Mouse (Mus musculus) kidney, adult 18-20 months (tissue): Measurements from ENCODE around the gene Mad1l1.

Experiments
- DNase-seq: peaks from one replicate; pipeline ENCODE4 v3.0.0; 2021

The Mad1l1 gene

DNA sequence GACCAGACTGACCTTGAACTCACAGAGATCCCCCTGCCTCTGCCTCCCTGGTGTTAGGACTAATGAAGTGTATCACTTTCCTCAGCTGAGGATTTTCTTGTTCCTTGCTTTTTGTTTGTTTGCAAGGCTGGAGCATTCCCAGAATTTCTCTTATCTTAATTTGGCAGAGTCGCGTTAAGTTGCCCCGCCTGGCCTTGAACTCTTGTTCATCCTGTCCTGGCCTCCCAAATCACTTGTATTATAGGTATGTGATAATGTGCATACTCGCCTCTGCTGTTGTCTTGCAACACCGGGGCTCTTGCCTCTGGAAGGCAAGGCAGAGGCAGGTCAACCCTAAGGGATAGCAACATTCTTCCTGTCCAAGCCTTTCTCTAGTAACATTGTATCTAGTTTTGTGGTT lies 2.7 kb upstream of the Mad1l1 start:
- DNase-seq: no peak

DNA sequence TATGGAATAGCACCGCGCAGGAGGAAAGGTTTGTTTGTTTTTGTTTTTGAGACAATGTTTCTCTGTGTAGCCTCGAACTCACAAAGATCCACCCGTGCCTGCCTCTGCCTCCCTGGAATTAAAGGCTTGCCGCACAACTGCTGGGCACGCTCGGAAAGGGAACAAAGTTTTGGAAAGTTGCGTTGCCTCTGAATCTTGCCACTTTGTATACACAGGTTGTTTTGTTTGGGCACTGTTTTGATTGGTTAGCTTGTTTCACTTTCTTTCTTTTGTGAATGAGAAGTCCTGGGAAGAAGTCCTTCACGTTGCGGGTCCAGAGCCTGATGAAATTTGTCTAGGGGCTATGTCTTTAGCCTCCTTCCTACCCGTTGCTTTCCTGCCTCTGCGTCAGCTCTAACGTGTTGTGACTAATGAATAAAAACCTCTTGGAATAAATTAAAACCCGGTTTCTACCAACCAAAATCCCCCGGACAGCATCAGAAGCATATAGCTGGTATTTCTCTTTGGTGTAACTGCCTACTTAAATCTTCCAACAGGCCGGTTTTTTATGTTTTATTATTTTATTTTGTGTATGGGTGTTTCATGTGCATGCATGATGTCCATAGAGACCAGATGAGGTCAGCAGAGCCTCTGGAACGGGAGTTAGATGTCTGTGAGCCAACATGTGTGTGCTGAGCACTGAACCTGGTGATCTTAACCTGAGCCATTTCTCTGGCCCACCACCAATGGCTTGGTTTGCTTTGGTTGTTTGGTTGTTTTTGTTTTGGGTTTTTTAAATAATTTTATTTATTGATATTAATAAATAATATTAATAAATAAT lies 614 bp upstream of the Mad1l1 start:
- DNase-seq: no peak

DNA sequence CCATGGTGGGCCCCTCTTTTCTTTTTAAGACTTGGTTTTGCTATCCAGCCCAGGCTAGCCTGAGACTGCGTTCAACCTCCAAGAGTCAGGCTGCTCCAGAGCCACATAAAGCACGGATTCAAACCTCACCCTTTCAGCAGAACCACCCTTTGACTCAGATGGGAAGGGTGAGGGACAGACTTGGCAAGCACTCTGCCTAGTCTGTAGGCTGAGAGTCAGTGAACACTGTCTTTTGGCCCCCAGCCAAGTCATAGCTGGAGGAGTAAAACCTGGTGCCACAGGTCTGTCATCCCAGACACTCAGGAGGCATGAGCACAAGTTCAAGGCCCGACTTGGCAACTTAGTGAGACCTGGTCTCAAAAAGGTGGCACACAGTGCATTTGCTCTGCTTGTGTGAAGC lies 4.6 kb downstream of the Mad1l1 start:
- DNase-seq: no peak

DNA sequence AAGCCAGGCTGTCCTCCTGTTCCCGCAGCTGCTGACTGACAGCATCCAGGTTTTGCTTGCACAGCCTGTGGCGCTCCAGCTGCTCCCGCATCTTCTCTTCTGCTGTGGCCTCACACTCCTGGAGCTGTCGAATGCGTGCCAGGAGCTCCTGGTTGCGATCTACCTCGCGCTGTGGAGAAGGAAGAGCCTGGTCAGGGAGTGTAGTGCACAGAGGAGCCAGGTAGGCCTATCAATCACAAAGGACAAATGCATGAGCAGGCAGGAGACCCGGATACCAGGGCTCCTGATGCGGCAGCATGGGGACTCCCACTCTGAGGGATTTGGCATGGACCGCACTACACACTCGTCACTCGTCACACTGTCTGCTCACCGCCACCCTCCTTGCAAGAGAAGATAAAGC lies 13.8 kb downstream of the Mad1l1 start:
- DNase-seq: no peak

DNA sequence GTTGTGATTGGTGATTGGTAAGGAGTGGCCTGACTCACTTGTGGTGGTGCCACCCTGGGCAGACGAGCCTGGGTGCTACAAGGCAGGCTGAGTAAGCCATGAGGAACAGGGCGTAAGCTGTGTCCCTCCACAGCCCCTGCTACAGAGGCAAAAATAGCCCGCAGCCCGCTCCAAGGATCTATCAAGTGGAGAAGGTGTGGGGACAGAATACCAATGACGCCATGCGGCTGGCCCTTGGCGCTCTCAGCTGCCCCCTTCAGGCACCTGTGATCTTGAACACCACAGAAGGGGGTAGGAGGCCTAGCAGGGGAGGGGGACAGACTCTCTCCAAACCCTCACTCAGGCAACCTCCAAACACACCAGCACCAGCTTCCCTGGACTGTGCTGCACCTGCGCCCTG lies 15.3 kb downstream of the Mad1l1 start:
- no peak for DNase-seq

DNA sequence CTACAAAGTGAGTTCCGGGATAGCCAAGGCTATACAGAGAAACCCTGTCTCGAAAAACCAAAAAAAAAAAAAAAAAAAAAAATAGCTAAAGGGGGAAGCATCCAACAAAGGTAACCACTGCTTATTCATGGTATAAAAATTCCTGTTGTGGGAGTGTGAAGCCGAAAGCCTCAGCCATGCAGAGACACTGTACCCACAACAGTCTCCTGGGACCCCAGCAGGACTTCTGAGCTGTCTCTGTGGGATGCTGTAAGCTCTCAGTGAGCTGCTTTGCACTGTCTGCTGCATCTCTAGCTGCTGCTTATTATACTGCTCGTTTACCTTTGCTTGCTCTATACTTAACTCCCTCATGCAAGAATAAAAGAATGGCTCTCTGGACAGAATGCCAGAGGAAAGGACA lies 23.1 kb downstream of the Mad1l1 start:
- no peak for DNase-seq

DNA sequence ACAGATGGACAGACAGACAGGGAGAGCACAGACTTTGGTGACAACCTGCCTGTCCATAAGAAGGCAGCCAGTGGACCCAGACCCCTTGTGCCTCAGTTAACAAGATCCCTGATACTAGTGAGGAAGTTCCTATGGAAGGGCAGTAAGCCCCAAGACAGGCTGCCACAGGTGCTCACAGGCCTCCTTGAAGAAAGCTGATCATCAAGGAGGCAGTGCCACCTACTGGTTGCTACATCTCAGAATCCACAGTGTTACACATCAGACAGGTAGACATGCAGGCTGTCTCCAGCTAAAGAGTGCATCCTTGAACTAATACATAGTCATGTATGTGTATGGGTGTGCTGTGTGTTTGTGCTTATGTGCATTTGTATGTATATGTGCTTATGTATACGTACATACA lies 29.2 kb downstream of the Mad1l1 start:
- peak; percentile 68 for DNase-seq

DNA sequence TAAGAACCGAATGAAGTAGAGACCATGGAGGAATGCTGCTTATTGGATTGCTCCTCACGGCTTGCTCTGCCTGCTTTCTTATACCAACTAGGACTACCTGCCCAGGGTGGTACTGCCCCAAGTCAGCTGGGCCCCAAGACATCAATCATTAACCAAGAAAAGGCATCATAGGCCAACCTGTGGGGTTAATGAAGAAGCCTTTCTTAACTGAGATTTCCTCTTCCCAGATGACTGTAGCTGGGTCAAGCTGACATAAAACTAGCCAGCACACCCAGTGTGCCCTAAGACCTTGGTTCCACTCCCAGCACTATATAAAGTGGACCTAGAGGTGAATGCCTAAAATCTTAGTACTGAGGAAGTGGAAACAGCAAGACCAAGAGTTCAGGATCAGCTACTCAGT lies 32.2 kb downstream of the Mad1l1 start:
- DNase-seq: peak; percentile 24

DNA sequence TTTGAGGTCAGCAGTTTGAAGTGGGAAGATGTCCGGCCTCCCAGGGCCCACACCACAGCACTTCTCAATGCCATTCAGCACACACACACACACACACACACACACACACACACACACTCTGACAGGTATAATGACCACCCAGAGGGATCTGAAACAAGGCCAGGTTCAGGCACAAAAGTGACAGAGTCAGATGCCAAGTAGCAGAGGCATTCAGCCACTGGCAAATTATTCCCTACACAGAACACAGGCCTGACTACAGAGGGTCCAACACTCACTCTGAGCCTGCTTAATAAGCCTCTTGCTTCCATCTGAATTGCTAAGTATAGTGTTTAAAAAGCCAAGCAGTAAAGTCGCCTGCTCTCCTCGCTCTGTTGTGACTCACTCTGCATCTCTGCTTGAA lies 33.1 kb downstream of the Mad1l1 start:
- DNase-seq: no peak

DNA sequence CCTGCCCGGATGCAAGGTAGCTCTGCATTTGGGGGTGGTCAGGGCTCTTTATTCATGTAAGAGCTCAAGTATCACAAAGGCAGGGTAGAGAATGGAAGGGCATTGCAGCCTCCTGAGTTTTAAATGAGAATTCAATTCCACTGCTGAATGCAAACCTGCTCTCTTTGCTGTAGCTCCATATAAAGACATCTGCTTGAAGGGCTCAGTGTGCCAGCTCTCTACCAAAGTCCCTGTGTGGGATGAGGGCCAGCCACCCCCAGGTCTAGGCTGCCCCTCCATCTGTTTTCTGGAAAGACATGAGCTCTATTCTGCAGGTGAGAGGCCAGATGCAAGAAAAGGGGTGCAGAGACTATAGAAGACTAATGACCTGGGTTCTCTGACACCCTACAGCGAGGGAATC lies 36.6 kb downstream of the Mad1l1 start:
- no peak for DNase-seq

DNA sequence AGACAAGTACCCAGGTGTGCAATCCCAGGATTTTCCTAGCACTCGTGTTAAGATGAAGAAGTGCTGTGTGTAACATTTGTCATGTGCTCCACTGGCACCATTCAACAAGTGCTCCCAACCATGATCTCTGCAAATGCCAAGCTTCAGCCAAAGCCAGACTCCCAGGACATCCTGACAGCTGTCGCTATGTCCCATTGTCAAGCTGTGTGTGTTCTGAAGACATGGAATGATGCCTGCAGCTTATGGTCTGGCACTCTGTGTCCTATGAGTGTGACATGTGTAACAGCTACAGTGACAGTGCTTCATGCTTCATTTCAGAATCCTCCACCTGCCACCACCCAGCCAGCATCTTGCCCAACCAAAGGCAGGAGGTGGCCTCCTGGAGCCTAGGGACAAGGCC lies 37.3 kb downstream of the Mad1l1 start:
- no peak for DNase-seq

DNA sequence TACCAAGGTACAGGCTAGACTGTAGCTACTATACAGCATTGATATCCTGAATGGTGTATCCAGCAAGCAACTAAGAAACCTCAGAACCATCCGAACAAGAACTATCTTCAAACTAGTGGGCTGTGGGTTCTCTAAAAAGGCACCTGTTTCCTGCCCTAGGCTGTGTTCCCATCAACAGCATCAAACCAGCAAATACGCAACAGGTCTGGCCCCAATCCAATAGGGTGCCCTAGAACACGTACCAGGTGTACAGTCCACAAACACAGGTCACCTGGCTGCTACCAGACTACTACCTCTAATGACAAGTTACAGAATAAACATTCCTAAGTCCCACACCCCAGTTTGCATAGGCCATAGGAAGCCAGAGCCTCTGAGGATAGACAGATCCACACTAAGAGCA lies 38.5 kb downstream of the Mad1l1 start:
- DNase-seq: no peak

DNA sequence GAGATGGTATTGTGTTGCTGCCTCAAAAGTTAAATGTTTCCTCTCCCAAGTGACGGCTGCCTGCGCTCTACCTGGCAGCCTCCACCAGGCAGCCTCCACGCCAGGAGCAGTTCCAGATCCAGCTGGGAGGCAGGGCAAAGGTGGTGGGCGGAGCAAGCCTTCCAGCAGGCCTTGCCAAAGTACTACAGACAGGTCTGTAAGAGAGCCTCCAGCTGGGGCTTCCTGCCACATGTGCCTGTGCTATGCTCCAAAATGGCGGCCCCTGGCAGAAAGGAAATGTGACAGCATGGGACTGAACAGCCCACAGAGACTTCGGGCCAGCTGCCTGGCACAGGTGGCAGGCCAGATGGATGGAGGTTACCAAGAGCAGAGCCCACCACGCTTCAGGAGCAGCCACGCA lies 39.0 kb downstream of the Mad1l1 start:
- DNase-seq: peak; percentile 76

DNA sequence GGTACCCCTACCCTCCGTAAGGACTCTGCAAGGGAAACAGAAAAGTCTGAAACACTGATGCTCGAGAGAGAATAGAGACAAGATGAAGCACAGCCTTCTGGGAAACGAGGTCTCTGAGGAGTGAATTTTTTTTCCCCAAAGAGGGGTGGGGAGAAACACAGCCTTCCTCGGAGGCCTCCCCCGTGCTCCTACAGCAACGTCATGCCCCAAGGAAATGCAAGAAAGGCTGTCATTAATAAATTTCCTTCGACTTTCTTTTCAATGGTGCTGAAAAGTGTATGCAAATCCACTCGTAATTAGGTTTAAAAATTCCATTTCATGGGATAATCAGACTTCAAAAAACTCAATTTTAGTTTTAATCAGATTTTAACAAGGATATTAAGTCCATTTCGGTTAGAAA lies 41.1 kb downstream of the Mad1l1 start:
- no peak for DNase-seq

DNA sequence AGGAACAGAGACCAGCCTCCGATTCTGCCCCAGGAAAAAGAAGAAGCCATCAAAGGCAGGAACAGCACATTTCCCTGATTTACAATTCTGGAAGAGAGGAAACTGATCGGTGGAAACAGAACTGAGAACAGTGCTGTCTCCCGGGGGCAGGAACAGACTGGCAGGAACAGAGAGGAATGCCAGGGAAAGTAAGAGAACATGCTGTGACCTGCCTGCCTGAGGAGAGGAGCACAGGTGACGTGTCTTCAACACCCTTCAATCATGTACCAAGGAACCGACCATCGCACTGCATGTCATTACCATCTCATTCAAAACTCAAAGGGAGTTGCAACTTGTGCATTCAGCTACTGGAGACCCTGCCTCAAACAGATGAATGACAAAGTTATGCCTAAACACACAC lies 44.6 kb downstream of the Mad1l1 start:
- DNase-seq: no peak

DNA sequence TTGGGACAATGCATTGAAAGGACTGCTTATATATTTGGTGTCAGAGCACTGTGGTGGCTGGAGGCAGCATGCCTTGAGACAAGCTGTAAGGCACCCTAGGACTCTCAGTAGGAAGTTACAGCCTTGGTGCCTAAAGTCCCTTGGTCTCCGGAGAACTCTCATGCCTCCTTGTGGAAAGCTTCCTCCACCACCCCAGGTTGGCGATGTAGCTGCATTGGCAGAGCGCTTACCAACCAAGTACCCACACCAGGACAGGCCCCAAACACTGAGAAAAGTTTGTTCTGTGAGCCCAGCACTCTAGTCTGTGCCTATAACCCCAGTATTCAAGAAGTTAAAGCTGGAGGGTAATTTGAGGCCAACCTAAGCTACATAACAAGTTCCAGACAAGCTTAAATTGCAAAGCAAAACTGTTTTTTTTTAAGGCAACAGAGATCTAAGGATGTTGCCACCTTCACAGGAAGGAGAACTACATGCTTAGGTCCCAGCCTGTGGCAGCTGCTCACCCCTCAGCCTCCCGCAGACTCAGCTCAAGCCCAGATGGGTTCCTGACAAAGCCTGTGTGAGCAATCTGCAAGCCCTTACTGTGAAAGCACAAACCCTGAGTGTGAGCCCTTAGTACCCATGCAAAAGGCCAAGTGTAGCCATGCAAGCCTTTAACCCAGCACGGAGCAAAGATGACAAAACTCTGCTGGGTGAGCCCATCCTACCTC lies 50.2 kb downstream of the Mad1l1 start:
- no peak for DNase-seq

DNA sequence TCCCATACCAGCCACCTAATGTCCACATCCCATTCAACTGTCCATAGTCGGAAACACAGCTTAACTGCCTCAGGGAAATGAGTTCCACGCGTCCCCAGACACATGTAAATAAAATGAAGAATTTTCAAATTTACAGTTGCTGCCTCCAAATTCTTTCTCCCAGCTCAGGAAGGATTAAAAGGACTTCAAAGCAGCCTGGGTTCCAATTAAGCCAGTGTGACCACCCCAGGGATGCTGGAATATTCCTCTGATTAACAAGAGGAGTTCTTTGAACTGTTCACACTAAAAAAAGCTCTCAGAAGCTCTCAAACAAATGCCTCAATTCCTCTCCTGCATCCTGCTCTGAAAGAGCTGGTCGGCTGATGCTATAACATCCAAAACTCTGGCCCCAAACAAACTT lies 53.0 kb downstream of the Mad1l1 start:
- no peak for DNase-seq

DNA sequence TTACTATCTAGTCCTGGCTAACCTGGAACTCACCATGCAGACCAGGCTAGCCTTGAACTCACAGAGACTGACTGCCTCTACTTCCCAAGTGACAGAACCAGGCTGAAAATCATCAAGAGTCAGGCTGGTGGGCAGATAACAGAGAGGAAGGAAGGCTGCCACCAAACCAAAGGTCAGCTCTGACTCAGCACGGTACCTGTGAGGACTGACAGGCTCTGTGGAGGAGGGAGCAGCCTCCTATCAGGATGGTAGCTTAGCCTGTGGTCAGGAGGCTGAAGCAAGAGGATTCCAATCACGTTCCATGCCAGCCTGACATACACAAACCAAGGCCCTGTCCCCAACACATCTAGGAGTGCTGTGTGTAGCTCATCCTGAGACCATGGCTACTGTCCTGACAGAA lies 54.3 kb downstream of the Mad1l1 start:
- no peak for DNase-seq

DNA sequence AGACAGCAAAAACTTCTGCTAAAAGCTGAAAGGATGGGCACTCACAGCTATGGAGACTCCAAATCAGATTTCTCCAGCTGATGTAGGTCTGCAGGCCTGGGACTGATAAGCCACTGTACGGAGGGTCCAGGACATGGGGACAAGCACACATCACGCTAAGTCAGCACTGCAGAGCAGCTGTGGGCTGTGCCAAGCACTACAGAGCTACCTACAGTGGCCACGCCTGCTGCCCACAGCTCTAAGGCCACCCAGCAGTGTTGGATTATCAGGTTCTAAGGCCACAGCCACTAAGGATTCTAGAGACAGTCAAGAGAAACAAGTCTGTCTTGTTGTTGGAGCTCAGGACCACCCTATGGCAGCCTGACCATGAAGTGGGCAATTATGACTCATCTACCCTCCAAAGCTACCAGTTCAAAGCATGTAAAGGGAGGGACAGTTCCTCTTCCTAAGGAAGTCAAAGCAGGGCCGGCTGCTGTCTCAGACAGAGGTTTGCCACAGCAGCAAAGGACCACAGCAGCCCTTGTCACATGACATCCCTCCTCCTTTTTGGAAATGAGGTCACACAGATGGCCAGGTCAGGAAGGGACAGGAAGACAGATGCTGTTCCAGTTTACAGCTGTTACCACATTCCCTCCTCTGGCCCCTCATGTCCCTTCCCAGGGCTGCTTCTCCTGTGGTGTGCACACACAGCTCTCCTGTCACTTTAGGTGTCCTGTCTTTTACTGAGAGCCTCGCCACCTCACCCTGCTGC lies 56.4 kb downstream of the Mad1l1 start:
- DNase-seq: peak; percentile 21

DNA sequence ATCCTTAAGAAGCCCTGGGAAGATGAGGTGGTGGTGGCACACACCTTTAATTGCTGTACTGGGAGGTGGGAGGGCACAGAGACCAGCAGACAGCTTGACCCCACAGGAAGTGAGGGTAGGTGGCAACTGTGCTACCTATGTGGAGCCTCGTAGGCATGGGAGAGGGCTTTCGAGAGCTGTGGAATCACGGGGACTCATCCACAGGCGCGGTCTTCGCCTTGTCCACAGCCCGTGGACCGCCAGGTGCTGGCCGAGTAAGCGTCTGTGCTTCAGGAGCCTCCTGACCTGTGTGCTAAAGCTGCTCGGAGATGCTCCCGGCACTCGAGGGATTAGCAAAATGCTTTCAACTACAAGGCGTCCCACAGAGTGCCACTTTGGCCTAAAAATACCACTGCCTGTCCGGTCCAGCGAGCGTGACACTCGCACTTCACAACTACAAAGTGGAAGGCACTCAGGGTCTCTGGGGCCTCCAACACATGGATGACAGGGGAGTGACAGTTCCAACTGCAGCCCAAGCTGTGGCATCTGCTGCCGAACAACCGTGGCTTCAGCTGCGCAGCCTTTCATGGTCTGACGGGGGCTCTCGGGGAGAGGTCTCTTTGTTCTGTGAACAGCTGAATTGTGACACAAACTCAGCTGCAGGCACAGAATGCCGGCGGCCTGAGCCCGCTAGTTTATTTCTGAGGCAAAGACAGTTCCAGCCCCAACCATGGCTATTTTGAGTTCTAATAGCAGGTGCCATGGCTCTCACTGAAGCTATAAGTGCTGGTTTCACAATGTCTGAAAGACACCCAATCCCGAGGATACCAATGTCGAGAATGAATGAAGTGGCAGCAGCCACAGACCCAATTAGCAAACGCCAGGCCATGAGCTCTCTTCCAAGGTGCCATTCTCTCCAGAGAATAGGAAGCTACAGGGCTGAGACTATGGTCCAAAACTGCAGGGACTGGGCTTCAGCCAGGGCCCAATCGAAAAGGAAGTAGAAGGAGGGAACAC lies 57.3 kb downstream of the Mad1l1 start:
- no peak for DNase-seq

DNA sequence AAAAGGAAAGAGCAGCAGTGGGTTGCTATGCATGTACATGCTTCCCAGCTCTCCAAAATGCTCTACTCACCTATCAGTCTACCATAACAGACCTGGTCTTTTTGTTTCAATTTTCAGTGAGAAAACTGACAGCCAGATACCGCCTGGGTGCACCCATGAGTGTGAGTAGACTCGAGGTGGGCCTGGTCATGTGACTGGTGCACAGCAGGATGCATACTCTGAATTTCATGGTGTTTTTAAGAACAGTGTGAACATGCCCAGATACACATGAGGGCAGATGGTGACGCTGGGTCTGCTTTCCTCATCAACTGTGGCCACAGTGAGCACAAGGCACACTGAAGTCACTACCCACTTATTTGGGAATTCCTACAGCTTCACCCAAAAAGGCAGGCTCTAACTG lies 59.0 kb downstream of the Mad1l1 start:
- no peak for DNase-seq

DNA sequence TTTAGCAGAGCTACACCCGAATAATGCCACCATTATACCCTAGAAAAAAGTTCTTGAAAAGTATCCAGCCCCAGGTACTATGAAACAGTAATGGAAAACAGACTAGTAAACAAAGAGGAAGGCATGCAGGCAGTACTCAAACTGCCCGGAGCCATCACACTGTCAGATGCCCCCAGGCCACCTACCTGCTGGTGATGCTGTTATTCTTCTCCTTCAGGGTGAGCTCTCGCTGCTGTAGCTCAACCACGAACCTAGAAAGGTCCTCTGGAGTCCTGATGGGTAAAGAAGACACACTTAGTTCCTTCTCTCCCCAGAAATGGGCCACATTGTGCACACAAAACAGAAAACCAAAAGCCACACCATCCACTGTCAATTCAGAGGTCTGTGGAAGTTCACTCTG lies 60.0 kb downstream of the Mad1l1 start:
- DNase-seq: no peak

DNA sequence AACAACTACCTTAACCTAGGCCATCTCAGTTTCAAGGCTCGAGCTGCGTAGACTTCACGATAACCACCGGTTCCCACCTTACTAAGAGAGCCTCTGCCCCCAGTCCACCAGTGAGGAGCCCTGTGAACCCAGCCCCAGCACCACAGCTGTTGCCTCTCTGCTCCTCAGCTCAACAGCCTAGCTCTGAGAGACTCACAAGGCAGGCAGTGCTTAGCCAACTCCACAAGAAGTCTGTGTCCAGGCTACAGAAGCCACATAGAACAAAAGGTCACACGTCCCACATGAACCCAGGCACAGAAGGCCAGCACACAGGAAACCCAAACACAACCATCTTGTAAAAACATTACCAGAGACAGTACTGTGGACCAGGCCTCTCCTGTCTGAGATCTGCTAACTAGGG lies 62.7 kb downstream of the Mad1l1 start:
- peak; percentile 17 for DNase-seq
